Mouse (Mus musculus) left cerebral cortex, postnatal 14 days (tissue): ENCODE data around the gene Gstp1. TPM values are rescaled to one million over a fixed set of nuclear protein-coding genes. Genes with fewer than 3 reads are reported as not detected.

Experiments used
- DNase-seq, 2 experiments: peaks; one replicate each; pipeline ENCODE4 v3.0.0; 2021 to 2022; ENCODE audit warnings: low spot score in 2 of 2, mixed read lengths in 1 of 2
- intact Hi-C: fragments of 180-260 bp; cut with DNase I; formaldehyde crosslinking; loops from one replicate; pipeline ENCODE4 v1.15.1; 2025
- total RNA-seq, 2 experiments: library from RNA; stranded (reverse); gene quantifications; 2 replicates each; pipeline ENCODE4 v1.2.3; 2021

Gstp1 gene
- total RNA-seq, 2 experiments from 2014 or later = 213 to 245 TPM

GRCm38 (mm10) chr19:4012432-4013022 is 25.3 kb downstream of the Gstp1 start, which contains the start of gene Ndufv1:
Gene Ndufv1, minus strand, starts transcription at chr19:4012806.
- intact Hi-C loops = loop anchor here (1.0 kb wide), 1 partner anchor 66 kb away; no protein-coding TSS in a partner anchor
- peak; percentile 98 to 99 for DNase-seq

GRCm38 (mm10) chr19:4011086-4011485 is 26.7 kb downstream of the Gstp1 start:
- intact Hi-C loops = no loop called here
- DNase-seq = no peak

GRCm38 (mm10) chr19:4005971-4006370 is 31.8 kb downstream of the Gstp1 start:
- DNase-seq = no peak
- intact Hi-C loops = no loop called here

GRCm38 (mm10) chr19:4005091-4005490 is 32.7 kb downstream of the Gstp1 start:
- intact Hi-C loops = no loop called here
- no peak for DNase-seq

DNA sequence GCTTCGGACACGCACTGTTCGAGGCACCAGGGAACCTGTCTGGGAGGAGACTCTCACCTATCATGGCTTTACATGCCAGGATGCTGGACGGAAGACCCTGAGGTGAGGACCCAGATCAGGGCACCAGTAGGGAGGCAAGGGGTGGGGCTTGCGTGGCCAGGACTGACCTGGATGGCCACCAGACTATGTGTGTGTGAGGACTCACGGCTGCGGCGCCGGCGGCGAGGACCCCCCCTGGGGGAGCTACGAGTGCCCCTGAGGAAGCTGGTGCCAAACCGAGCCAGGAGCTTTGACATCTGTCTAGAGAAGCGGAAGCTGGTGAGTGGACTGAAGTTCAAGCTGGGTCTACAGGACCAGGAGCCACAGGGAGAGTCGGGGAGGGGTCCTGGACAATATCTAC is 33.5 kb downstream of the Gstp1 start:
- DNase-seq = no peak
- intact Hi-C loops = no loop called here

DNA sequence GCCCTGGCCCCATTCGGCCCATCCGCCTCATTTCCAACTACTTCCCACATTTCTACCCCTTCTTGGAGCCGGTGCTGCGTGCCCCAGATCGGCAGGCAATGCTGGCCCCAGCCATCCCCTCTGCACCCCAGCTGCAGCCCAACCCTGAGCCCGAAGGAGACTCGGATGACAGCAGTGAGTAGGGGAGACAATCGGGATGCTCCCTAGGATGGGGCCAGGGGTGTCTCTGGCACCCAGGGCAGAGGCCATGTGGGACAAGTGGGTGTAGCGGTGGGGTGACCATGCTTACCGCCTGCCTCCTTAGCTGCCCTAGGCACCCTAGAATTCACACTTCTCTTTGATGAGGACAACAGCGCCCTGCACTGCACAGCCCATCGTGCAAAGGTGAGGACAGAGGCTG is 34.1 kb downstream of the Gstp1 start:
- DNase-seq = no peak
- intact Hi-C loops = no loop called here

GRCm38 (mm10) chr19:4003112-4003511 is 34.7 kb downstream of the Gstp1 start, which contains the start of gene Doc2g:
Gene Doc2g, plus strand, starts transcription at chr19:4003313.
- DNase-seq = no peak
- intact Hi-C loops = no loop called here

DNA sequence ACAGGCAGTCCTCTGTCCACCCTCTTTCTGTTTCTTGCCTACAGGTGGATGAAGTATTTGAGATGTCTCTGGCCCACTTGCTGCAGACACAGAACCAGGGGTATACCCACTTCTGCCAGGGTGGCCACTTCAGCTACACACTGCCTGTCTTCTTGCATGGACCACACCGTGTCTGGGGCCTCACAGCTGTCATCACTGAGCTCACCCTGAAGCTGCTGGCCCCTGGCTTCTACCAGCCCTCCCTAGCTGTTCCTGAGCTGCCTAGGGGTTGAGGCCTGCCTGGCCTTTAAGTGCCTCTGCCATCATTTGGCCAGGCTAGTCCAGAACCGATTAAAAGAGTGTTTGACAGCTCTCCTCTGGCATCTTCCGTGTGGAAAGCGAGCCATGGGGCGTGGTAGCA is 36.0 kb downstream of the Gstp1 start:
- intact Hi-C loops = no loop called here
- DNase-seq = no peak

- no peak for DNase-seq
- intact Hi-C loops = no loop called here
Measured at GRCm38 (mm10) chr19:4000949-4001525, 36.7 kb downstream of the Gstp1 start.

- intact Hi-C loops = no loop called here
- peak; percentile 94 to 97 for DNase-seq
Measured at GRCm38 (mm10) chr19:4000119-4000900, 37.5 kb downstream of the Gstp1 start, which contains the start of the genes Nudt8 and Gm49405. Gene Nudt8, plus strand, starts transcription at chr19:4000580. Gene Gm49405, plus strand, starts transcription at chr19:4000626.

DNA sequence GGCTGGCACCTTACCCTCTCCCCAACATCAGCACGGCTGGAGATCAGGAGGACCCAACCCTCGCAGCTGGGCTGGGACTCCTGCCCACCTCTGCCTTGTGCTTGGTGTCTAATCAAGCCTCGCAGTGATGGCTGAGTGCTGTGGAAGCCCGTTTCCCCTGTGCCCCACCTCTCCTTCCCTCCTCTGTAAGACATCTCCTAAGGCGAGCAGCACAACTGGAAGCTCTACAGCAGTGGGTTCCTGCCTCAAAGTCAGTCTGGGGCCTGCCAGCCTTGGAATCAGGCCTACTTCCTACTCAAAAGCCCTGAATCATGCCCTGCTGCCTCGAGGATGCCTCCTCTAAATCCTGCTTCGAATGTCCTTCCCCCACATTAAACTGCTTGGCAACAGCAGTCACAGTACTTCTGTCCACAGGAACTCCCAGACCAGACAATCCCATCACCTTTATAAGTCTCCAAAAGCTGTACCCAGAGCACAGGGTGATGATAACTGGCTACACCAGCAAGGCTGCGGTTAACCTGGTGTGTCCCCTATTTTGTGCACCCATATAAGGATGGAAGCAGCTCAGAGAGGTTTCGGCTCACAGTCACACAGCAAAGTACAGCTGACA is 38.6 kb downstream of the Gstp1 start:
- intact Hi-C loops = no loop called here
- no peak for DNase-seq

- intact Hi-C loops = no loop called here
Measured at GRCm38 (mm10) chr19:3998335-3998734, 39.5 kb downstream of the Gstp1 start.

DNA sequence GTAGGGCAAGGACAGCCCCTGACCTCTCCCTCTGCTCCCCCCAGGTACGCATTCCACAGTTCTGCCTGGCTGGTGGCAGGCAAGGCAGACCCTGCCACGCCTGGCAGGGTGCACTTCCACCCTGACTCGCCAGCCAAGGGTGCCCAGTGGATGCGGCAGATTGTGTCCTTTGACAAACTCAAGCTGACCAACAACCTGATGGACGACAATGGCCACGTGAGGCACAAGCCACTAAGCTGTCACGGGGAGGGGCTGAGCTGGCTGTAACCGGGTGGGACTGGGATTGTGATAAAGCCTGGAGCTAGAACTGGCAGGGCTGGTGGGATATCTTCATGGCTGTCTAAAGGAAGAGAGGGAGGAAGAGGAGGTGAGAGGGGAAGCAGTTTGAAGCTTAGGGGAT is 40.6 kb downstream of the Gstp1 start:
- intact Hi-C loops = no loop called here
- no peak for DNase-seq

More at GRCm38 (mm10) chr19:3998335-3998734, 39.5 kb downstream of the Gstp1 start:
- DNase-seq = no peak

- no peak for DNase-seq
- intact Hi-C loops = no loop called here
Measured at GRCm38 (mm10) chr19:3996747-3997146, 41.0 kb downstream of the Gstp1 start.

DNA sequence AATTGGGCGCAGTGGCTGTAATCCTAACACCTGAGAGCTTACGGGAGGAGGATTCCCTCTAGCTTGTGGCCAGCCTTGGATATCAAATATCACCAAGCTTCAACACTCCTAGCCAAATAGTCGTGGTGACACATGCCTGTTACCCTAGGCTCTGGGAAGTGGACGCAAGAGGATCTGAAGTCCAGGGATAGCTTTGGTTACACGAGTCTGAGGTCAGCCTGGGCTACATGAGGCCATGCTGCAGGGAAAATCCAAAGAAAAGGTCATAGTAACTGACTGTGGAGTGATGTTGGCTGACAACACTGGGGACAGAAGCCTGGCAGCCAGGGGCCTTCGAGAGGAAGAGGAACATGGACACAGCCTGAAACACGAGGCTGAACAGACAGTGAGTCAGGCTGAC is 41.7 kb downstream of the Gstp1 start:
- intact Hi-C loops = no loop called here
- DNase-seq = no peak

DNA sequence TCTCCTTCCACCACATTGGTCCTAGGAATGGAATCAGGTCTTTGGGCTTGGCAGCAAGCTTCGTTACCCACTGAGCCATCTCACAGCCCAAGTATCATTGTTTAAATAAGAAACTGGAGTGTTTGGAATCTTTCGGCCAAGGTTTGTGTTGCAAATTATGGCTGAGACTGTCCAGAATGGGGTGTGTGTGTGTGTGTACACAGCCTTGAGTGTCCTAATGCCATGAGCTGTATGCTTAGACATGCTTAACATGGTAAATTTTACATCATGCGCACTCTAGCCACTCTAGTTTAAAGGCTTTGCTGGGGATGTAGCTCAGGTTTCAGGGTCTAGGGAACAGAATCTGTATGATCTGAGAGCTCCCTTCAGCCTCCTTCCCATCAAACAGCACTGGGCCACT is 42.3 kb downstream of the Gstp1 start:
- intact Hi-C loops = no loop called here

DNA sequence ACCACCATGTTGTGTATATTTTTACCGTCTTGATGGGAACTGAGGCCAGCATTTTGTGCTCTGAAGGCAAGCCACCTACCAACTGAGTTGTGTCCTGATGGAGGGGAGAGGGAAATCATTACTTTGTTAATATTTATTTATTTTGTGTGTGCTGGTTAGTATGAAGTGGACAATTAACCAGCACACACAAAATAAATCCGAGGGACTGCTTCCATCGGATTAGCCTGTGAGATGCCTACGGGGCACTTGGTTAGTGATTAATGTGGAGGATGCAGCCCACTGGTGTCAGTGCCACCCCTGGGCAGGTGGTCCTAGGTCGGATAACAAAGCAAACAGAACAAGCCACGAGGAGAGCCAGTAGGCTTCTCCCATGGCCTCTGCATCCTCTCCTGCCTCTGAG is 42.9 kb downstream of the Gstp1 start:
- intact Hi-C loops = no loop called here
- no peak for DNase-seq

More for the DNA sequence above, 42.3 kb downstream of the Gstp1 start:
- no peak for DNase-seq

GRCm38 (mm10) chr19:3992416-3992815 is 45.4 kb downstream of the Gstp1 start, which contains the start of gene Tbx10:
Gene Tbx10, plus strand, starts transcription at chr19:3992752.
- DNase-seq = no peak
- intact Hi-C loops = no loop called here

- no peak for DNase-seq
- intact Hi-C loops = no loop called here
Measured at GRCm38 (mm10) chr19:3991966-3992365, 45.8 kb downstream of the Gstp1 start.

- DNase-seq = no peak
- intact Hi-C loops = no loop called here
Measured at GRCm38 (mm10) chr19:3991562-3991961, 46.2 kb downstream of the Gstp1 start.
